Mouse (Mus musculus) heart, adult 2 months (tissue): Measurements from ENCODE around the gene Klk4.
A peak's percentile ranks its signal among the peaks of the same experiment; 100 is the strongest.

ENCODE experiments used
- CTCF ChIP-seq: fragments of 200-600 bp; IDR thresholded peaks from 2 replicates; pipeline ENCODE4 v1.8.1; 2022; ENCODE audit warnings: antibody characterized with exemption, mild to moderate bottlenecking, moderate library complexity
- EP300 ChIP-seq: fragments of 200-500 bp; IDR thresholded peaks from 2 replicates; pipeline ENCODE4 v1.6.1; 2011; ENCODE audit warnings: low read depth, low read length, control low read depth; ENCODE audit not compliant: insufficient read depth
- POLR2A ChIP-seq: fragments of 200-500 bp; IDR thresholded peaks from 2 replicates; pipeline ENCODE4 v1.6.1; 2011; ENCODE audit warnings: mild to moderate bottlenecking, low read depth, low read length, control low read depth; ENCODE audit not compliant: insufficient read depth

DNA sequence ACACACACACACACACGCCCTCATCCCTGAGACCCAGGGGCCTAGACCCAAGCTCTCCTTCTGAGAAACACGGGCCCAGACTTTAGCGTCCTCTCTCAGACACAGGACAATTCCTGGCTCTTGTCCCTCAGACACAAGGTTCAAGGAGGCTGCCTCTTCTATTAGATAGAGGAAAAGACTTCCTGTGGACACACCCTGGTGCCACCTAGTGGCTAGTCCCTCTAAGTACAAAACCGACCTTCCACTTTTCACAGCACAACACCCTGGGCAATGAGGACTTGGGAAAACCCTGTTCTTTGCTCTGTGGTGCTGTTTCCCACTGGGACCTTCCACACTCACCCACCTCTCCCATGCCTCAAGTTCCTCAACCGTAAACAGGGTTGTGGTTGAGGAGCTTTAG, 45.0 kb downstream of the Klk4 start:
- TF ChIP-seq POLR2A (no peak), CTCF (peak; percentile 46), EP300 (no peak)
